Mouse (Mus musculus) heart, embryonic 10.5 days (tissue): Measurements from ENCODE around the gene Lrp6. TPM values are rescaled to one million over a fixed set of nuclear protein-coding genes. Genes with fewer than 3 reads are reported as not detected.

Experiments
- DNase-seq: peaks from one replicate; pipeline ENCODE4 v3.0.0-alpha.2; 2017; ENCODE audit warnings: low spot score
- H3K27ac ChIP-seq: fragments of 300-500 bp; sonication (generic); 2 replicates; pipeline ENCODE4 v1.5.1; 2016; ENCODE audit warnings: mild to moderate bottlenecking
- H3K27me3 ChIP-seq: fragments of 300-500 bp; sonication (generic); 2 replicates; pipeline ENCODE4 v1.6.1; 2016; ENCODE audit warnings: mild to moderate bottlenecking; ENCODE audit not compliant: poor library complexity, insufficient read depth, severe bottlenecking
- H3K36me3 ChIP-seq: fragments of 300-500 bp; sonication (generic); 2 replicates; pipeline ENCODE4 v1.6.1; 2016; ENCODE audit warnings: mild to moderate bottlenecking, moderate library complexity
- H3K4me1 ChIP-seq: fragments of 300-500 bp; sonication (generic); 2 replicates; pipeline ENCODE4 v1.6.1; 2016; ENCODE audit warnings: mild to moderate bottlenecking
- H3K4me3 ChIP-seq: fragments of 300-500 bp; sonication (generic); 2 replicates; pipeline ENCODE4 v1.5.1; 2016; ENCODE audit warnings: mild to moderate bottlenecking, moderate library complexity
- H3K9me3 ChIP-seq: fragments of 300-500 bp; sonication (generic); 2 replicates; pipeline ENCODE4 v1.6.1; 2016; ENCODE audit warnings: mild to moderate bottlenecking, moderate library complexity
- WGBS: fragments of 180-500 bp; shearing (Covaris S2); methylation state at CpG from one replicate; pipeline ENCODE4 v1.1.7; 2016; 5-methylcytosine and 5-hydroxymethylcytosine counted together
- polyA plus RNA-seq: library from polyadenylated mRNA; unstranded; fragments of >200 nt; fragmentation: Nextera tagmentation; extraction: Ambion mirVana; gene quantifications from 2 replicates; pipeline ENCODE4 v1.2.1, GENCODE M21; 2016

The Lrp6 gene
- polyA plus RNA-seq, 1 experiment from 2014 or later, result 24.4 TPM

DNA sequence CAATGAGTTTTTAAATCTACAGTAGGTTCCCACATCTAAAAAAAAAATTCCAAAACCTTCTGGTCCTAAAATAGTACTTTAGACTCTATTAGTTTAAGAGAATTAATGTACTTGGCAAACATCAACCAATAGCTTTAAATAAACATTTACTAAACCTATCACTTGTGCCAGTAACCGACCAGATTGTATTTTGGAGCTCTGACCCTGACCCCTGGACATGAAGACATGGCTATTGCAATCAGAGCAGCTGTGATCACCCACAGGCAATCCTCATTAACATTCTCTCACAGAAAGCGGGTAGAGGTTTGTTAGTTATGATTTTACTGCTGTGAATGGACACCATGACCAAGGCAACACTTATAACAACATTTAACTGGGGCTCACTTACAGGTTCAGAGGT is 67.7 kb downstream of the Lrp6 start:
- H3K9me3 ChIP-seq, result no peaks in the 10 kb centered on the region
- H3K27ac ChIP-seq, result no peak overlapping the region
- H3K36me3 ChIP-seq, result peaks cover 19% of the 10 kb centered on the region
- H3K4me1 ChIP-seq, result peaks cover 44% of the 10 kb centered on the region
- H3K4me3 ChIP-seq, result no peak overlapping the region
- DNase-seq, result no peak
- H3K27me3 ChIP-seq, result no peaks in the 10 kb centered on the region
- 83% methylated on average over 2 of the region's 2 CpGs for WGBS

DNA sequence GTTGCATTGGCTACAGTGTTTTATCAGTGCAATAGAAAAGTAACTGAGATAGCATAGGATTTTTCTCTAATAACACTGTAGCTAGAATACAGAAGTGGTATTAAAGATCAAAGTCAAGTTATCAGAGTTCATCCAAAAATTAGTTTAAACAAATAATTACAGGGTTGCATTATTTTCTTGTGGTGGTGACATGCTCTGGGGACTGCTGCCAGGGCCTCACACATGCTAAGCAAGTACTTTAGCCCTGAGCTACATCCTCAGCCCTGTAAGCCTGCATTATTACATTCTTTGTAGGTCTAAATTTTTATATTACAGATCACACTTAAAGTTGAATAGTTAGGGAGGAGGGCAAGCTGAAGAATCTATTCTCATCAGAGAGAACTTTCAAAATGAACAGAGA is 68.2 kb downstream of the Lrp6 start:
- DNase-seq, result no peak
- Histone ChIP-seq H3K27me3 (no peaks in the 10 kb centered on the region), H3K36me3 (peaks cover 16% of the 10 kb centered on the region), H3K4me1 (peaks cover 39% of the 10 kb centered on the region), H3K9me3 (no peaks in the 10 kb centered on the region), H3K27ac (no peak overlapping the region), H3K4me3 (no peak overlapping the region)

DNA sequence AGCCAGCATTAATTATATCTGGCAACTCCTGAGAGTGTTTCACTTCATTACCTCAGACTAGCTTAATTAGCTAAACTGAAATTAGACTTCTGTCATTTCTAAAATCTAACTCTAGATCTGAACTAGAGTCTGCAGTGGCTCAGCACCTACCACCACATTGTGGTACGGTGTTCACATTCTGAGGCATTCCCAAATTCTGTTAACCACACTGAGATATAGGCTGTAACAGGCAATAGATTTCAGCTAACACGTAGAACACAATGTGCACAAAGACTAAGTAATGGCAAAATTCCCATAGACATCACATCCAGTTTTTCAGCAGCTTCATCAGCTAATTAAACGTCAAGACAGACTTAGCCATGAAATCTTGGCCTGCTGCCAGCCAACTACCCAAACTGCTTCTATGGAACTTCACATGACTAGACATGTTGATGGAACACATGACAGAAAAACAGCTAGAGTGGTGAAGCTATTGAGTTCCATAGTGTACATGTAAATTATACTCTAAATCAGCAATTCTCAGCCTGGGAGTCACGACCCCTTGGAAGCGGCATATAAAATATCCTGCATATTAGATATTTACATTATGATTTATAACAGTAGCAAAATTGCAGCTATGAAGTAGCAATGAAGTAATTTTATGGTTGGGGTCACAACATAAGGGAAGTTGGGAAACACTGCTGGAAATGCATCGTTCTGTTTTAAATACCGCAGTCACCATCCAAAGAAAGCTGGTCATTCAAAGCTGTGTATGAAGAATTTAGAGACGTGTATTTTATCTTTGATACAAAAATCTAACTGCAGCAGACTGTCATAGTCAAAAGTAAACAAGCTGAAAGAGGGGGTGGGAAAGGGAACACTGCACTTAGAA is 71.7 kb downstream of the Lrp6 start:
- Histone ChIP-seq H3K27me3 (no peaks in the 10 kb centered on the region), H3K4me3 (no peak overlapping the region), H3K27ac (no peak overlapping the region), H3K9me3 (no peaks in the 10 kb centered on the region), H3K4me1 (peaks cover 8% of the 10 kb centered on the region), H3K36me3 (peaks cover 16% of the 10 kb centered on the region)
- 86% methylated on average over 8 of the region's 8 CpGs for WGBS
- DNase-seq, result no peak

DNA sequence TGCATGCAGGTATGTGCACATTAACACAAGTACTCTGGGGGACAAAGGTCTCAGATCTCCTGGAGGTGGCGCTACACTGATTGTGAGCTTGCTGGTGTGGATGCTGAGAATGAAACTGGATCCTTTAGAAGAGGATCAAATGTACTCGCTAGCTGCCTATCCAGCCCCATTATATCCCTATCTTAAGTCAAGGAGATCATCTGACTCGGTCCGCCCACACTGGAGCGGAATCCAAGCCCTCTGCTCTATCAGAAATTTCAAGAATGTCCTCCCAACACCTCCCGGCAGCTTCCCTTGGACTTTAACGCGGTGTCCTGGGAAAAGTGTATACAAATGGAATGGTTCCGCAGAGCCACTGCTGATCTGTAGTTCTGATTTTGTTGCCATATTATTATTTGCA is 77.1 kb downstream of the Lrp6 start:
- no peaks in the 10 kb centered on the region for H3K9me3 ChIP-seq
- 44% methylated on average over 9 of the region's 9 CpGs for WGBS
- no peak overlapping the region for H3K4me3 ChIP-seq
- DNase-seq, result no peak
- H3K27me3 ChIP-seq, result no peaks in the 10 kb centered on the region
- peaks cover 11% of the 10 kb centered on the region; the same call in 1 of the 2 replicates for H3K4me1 ChIP-seq
- H3K27ac ChIP-seq, result no peak overlapping the region
- H3K36me3 ChIP-seq, result peaks cover 23% of the 10 kb centered on the region

DNA sequence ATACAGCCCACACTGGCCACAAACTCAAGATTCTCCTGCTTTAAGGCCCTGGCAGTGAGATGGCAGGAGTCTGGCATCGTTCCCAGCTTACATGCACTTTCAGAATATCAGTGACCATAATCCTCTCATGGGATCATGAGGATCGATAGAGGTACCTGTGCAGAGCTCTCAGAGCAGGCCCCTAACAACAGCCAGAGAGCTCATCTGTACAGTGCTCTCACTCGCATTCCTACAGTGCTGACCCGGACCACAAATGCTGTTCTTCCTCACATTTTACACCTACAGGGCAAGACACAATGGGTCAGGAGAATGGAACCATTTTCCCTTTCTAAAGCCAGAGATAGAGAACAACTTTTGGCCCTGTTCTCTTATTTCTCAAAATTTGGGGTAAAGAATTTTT is 77.6 kb downstream of the Lrp6 start:
- DNase-seq, result no peak
- Histone ChIP-seq H3K27me3 (no peaks in the 10 kb centered on the region), H3K4me1 (peaks cover 11% of the 10 kb centered on the region; the same call in 1 of the 2 replicates), H3K9me3 (no peaks in the 10 kb centered on the region), H3K4me3 (no peak overlapping the region), H3K36me3 (peaks cover 29% of the 10 kb centered on the region), H3K27ac (no peak overlapping the region)
- WGBS, result 93% methylated on average over 4 of the region's 4 CpGs

DNA sequence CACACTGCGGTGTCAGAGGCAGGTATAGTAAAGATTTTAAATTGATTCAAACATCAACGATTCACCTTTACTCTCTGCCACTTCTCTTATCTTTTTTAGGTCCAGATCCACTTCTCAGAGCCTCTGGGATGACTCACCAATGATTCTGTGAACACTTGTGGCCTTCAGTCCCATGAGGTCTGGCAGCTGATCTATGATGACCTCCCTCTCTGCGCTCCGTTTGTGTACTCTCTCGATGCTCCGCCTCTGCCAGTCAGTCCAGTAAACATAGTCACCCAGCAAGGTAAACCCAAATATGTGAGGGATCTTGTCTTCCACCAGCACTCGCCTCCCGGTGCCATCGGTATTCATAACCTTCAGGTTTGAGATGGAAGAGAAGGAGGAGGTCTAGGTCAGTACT is 80.4 kb downstream of the Lrp6 start:
- Histone ChIP-seq H3K4me1 (peaks cover 11% of the 10 kb centered on the region; the same call in 1 of the 2 replicates), H3K4me3 (no peak overlapping the region), H3K9me3 (no peaks in the 10 kb centered on the region), H3K27me3 (no peaks in the 10 kb centered on the region), H3K27ac (no peak overlapping the region), H3K36me3 (peaks cover 47% of the 10 kb centered on the region)
- no peak for DNase-seq
- WGBS, result 88% methylated on average over 9 of the region's 9 CpGs

DNA sequence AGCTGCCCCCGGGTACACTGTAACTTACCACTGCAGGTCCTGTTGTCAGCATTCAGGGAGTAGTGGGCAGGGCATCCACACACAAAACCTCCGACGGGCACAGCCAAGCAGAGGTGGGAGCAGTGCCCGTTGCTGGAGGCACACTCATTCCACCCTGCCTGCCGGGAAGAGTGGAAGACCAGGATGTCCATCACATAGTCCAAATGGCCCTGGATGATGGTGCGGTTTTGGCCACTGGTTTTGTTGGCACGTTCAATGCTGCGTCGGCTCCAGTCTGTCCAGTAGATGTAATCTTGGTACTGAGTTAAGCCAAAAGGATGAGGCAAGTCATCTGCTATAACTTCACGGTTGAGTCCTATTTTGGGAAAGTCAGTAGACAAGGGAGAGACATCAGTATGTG is 87.3 kb downstream of the Lrp6 start:
- WGBS, result 93% methylated on average over 10 of the region's 10 CpGs
- no peak overlapping the region for H3K4me3 ChIP-seq
- no peaks in the 10 kb centered on the region for H3K27me3 ChIP-seq
- H3K36me3 ChIP-seq, result peaks cover 54% of the 10 kb centered on the region
- H3K4me1 ChIP-seq, result peaks cover 21% of the 10 kb centered on the region
- H3K9me3 ChIP-seq, result no peaks in the 10 kb centered on the region
- DNase-seq, result no peak
- H3K27ac ChIP-seq, result no peak overlapping the region

DNA sequence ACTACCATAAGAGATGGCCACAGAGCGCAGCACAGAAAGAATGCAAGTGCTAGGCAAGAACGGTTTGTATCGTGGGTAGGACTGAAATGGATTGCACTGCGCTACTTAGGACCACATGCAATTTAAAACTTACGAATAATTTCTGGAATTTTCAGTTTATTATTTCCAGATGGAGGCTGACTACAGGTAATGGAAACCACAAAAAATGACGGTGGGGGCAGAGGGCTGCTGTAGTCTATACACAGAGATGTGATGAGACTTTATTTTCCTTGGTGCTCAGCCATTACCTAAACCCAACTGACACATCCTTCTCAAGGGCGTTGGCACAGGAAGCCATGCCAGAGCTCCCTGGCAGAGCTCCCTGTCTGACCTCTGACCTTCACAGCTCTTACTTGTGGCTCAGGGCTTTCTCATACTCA is 93.6 kb downstream of the Lrp6 start:
- 86% methylated on average over 7 of the region's 7 CpGs for WGBS
- Histone ChIP-seq H3K27me3 (no peaks in the 10 kb centered on the region), H3K9me3 (no peaks in the 10 kb centered on the region), H3K4me1 (peaks cover 27% of the 10 kb centered on the region), H3K4me3 (no peak overlapping the region), H3K27ac (no peak overlapping the region), H3K36me3 (peaks cover 28% of the 10 kb centered on the region)
- no peak for DNase-seq

DNA sequence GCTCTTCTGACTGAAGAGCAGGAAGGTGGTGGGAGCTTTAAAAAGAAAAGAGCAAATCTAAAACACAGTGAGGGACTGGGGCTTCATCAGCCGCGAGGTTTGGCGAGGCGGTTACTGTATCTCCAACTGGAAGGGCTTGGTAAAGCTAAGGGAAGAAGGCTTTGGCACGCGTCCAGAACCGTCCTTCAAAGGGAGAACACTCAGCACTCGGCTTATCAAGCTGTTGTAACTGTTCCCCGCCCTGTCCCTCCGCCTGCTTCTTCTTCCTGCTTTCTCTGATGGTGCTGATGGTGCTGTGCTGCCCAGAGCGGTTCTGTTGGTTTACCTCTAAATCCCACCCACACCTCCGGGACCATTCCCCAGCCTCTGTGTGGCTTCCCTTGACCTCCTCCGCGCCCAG is 95.9 kb downstream of the Lrp6 start:
- peak; percentile 91 for DNase-seq
- H3K36me3 ChIP-seq, result peaks cover 37% of the 10 kb centered on the region
- H3K9me3 ChIP-seq, result no peaks in the 10 kb centered on the region
- peak overlapping the region; percentile 11; the same call in 1 of the 2 replicates for H3K27ac ChIP-seq
- H3K4me3 ChIP-seq, result peak overlapping the region; percentile 9
- 27% methylated on average over 14 of the region's 14 CpGs for WGBS
- peaks cover 15% of the 10 kb centered on the region for H3K4me1 ChIP-seq
- H3K27me3 ChIP-seq, result no peaks in the 10 kb centered on the region

DNA sequence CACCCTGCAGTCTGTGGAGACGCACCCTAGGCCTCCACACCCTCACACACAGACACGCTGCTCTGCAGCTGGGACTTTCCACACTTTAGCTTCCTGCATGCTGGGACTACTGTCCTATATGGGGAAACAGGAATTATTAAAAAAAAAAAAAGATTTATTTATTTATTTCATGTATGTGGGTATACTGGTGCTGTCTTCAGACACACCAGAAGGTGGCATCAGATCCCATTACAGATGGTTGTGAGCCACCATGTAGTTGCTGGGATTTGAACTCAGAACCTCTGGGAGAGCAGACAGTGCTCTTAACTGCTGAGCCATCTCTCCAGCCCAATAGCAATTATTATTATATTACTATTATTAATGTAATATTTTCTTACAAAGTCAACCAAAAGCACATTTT is 97.5 kb downstream of the Lrp6 start:
- Histone ChIP-seq H3K27me3 (no peaks in the 10 kb centered on the region), H3K4me3 (no peak overlapping the region), H3K36me3 (peaks cover 50% of the 10 kb centered on the region), H3K27ac (no peak overlapping the region), H3K9me3 (no peaks in the 10 kb centered on the region), H3K4me1 (peaks cover 11% of the 10 kb centered on the region)
- WGBS, result 87% methylated on average over 2 of the region's 2 CpGs
- no peak for DNase-seq

DNA sequence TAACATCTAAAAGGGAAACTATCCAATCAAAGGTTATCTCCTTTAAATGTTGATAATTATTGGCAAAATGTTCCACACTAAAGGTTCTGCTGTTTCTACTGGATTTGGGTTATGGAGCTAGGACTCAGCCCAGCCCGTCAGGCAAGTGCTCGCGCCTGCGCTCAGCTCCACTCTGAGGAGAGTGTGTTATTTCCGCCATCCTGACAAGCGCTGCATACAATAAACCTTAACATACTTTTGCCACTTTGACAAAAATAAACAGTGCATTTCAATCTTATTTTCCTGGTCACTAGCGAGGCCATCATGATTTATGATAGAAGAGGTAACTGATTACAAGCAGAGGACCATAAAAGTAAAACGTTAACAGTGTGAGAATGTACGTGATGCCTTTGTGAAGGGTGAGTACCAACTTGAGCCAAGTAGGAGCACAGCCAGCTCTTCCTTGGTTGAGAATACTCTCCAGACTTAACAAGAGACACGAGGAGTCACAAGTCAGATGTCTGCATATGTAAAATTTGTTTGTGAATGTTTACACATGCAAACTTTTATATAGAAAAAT is 100.0 kb downstream of the Lrp6 start:
- H3K9me3 ChIP-seq, result no peaks in the 10 kb centered on the region
- WGBS, result 95% methylated on average over 10 of the region's 10 CpGs
- H3K4me1 ChIP-seq, result peaks cover 11% of the 10 kb centered on the region
- peaks cover 61% of the 10 kb centered on the region for H3K36me3 ChIP-seq
- no peak overlapping the region for H3K4me3 ChIP-seq
- DNase-seq, result no peak
- H3K27me3 ChIP-seq, result no peaks in the 10 kb centered on the region
- H3K27ac ChIP-seq, result no peak overlapping the region

DNA sequence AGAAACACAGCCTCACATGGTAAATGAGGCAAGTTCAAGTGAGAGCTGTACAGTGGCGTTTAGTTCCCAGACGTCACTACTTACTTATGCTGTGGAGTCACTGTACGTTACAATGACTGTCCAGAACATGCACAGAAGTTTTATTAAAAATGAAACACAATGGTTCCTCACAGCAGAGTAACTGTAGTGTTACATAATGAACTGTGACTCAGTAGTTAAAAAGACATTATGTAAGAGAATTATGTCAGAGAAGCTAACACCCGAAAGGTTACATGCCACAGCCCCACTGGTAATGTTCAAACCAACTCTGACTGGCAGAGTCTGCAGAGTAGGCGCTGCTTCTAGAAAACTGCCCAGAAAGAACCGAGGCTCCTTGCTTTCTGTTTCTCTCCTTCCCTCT is 105.6 kb downstream of the Lrp6 start:
- no peak for DNase-seq
- Histone ChIP-seq H3K27ac (no peak overlapping the region), H3K27me3 (no peaks in the 10 kb centered on the region), H3K9me3 (no peaks in the 10 kb centered on the region), H3K36me3 (peaks cover 82% of the 10 kb centered on the region), H3K4me3 (no peak overlapping the region), H3K4me1 (no peaks in the 10 kb centered on the region)
- WGBS, result 88% methylated on average over 6 of the region's 6 CpGs

DNA sequence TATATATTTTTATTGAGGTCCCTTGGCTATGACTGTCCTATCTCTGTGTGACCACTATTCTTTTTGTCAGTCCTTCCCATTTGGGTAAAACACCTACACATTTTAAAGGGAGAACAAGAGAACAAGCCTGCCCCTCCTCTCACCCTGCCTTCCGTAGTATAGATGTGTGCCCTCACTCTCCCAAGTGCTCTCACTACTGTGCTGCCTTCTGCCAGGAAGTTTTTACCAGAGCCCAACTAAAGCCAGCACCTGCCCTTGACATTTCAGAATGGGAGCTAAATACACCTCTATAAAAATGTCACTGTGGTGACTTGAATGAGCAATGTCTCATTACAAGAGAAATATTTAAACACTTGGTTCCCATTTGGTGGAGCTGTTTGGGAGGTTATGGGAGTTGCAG is 108.4 kb downstream of the Lrp6 start:
- no peaks in the 10 kb centered on the region for H3K9me3 ChIP-seq
- no peaks in the 10 kb centered on the region for H3K27me3 ChIP-seq
- H3K4me1 ChIP-seq, result no peaks in the 10 kb centered on the region
- 84% methylated on average over 1 of the region's 1 CpGs for WGBS
- no peak for DNase-seq
- no peak overlapping the region for H3K4me3 ChIP-seq
- H3K36me3 ChIP-seq, result peaks cover 87% of the 10 kb centered on the region
- H3K27ac ChIP-seq, result no peak overlapping the region
